Mouse (Mus musculus): ENCODE measurements at regions not wholly inside any gene's neighbourhood (a gene's known extent, or its start where the extent isn't known, plus 50 kb on each side); places are given as distances from the start of the nearest gene placed in this dataset.

- no peak for DNase-seq (ENCODE audit: low read depth, low spot score)
Measured at GRCm38 (mm10) chr16:87783561-87784304, 85.0 kb downstream of the Bach1 start.

DNA sequence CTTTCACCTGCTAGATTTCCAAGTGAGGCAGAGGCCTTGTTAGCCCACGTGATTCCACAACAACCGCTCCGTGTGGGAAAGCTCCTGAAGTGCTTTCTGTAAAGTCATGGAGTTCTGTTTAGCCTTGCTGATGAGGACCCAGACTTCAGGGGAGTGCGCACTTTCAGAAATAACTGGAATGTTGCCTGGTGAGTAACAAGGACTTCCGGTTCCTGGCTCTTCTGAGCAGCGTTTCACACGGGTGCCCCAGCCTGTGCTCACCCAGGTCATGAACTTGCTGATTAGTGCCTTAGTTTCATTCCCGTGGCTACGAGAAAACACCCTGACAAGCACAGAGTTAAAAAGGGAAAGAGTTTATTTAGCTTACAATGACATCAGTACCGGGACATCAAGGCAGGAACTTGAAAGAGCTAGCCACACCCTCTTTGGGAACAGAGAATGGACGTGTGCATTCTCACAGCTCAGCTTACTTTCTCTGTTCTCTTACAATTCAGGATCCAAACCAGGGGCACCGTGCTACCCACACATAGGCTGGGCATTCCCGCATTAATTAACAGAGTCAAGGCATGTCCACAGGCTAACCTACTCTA, 85.8 kb downstream of the Bach1 start:
- peak; percentile 41 for DNase-seq (ENCODE audit: low read depth, low spot score)

DNA sequence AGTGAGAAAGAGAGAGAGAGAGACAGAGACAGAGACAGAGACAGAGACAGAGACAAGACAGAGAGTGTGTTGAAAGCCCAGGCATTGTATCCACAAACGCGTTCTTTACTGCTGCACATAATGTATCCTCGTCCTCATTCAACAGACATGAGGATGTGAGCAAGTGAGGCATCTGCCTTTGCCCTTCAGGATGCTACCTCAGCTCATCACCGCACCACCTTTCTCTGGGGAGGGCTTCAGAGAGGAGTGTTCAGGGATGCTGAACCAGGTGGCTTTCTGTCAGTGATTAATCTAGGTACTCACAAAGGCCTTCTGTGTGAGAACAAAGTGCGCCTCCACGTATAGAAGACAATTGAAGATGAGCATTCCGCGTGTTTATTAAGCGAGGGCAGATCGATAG, 90.8 kb downstream of the Bach1 start:
- DNase-seq (ENCODE audit: low read depth, low spot score): no peak

GRCm38 (mm10) chr16:87789957-87790356, 91.2 kb downstream of the Bach1 start:
- no peak for DNase-seq (ENCODE audit: low read depth, low spot score)

GRCm38 (mm10) chr16:87796514-87797248, 97.9 kb downstream of the Bach1 start:
- peak; percentile 44 for DNase-seq (ENCODE audit: low read depth, low spot score)

GRCm38 (mm10) chr16:87802317-87802716, 103.6 kb downstream of the Bach1 start:
- no peak for DNase-seq (ENCODE audit: low read depth, low spot score)

DNA sequence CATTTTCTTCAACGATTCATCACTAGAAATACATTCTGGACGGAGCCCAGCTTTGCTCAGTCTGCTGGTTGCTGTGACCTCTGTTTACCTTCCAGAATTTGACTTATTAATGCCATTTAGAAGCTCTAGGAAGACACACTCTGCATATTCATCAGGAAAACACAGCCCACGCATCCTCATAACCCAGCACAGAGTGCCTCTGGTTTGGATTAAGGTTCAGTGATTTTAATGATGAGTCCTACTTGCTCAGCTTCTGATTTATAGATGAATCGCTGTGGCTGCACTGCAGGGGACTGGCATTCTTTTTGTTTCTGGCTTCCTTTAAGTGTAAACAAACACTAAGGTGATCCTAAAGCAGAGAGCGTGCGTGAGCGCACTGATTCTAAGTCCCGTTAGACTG, 118.8 kb downstream of the Bach1 start:
- no peak for DNase-seq (ENCODE audit: low read depth, low spot score)

DNA sequence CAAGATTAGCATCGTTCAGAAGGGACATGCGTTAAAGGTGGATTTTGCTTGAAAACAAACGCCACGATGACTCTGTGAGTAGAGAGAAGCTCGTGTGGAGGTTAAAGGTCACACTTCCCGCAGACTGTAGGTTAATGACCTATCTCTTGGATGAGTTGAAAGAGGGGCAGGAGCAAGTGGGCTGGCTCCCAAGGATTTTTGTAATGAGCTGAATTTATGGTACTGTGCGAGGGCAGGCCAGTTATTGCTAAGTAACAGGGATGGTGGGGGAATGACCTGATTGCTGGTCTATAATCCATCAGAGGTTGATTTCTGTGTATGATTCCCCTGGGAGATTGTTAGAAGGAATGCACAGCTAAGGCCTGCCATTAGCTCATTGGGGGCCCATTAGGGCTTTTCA, 135.6 kb downstream of the Bach1 start:
- no peak for DNase-seq (ENCODE audit: low read depth, low spot score)

GRCm38 (mm10) chr16:87840949-87841546, 142.3 kb downstream of the Bach1 start:
- DNase-seq (ENCODE audit: low read depth, low spot score): peak; percentile 66
